Mouse (Mus musculus) forelimb bud, embryonic 11.5 days (tissue): ENCODE data around the gene Smarca2.
A peak's percentile ranks its signal among the peaks of the same experiment; 100 is the strongest.

Experiments used
- DNase-seq: peaks from one replicate; pipeline ENCODE4 v3.0.0-alpha.2; 2012; ENCODE audit warnings: low read depth, low spot score

The Smarca2 gene

GRCm38 (mm10) chr19:26604755-26605300, at the start of gene Smarca2:
Gene Smarca2, plus strand, starts transcription at chr19:26605050.
- peak; percentile 81 for DNase-seq

- no peak for DNase-seq
Measured at GRCm38 (mm10) chr19:26564850-26565249, 40.0 kb upstream of the Smarca2 start.

DNA sequence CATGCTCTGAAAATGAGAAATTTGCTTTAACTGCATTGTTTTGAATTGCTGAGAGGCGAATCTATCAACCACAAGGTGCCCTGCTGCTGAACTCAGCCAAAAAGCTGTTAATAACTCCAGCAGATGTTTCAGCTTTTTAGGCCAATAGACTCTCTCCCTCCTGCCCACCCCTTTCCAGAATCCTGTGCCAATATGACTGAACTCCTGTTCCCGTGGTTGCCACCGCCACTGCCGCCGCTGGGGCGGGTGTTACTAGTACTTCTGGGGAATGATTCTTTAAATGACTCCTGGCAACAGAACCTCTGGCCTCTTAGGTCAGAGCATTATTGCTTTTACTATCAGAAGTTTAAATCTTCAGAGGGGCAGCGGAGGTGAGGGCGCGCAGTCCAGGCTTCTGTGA, 38.7 kb upstream of the Smarca2 start:
- DNase-seq, result peak; percentile 40

- no peak for DNase-seq
Measured at GRCm38 (mm10) chr19:26568236-26568635, 36.6 kb upstream of the Smarca2 start.

- no peak for DNase-seq
Measured at GRCm38 (mm10) chr19:26568941-26569340, 35.9 kb upstream of the Smarca2 start.

- DNase-seq, result no peak
Measured at GRCm38 (mm10) chr19:26569461-26569860, 35.4 kb upstream of the Smarca2 start.

GRCm38 (mm10) chr19:26579645-26580044, 25.2 kb upstream of the Smarca2 start:
- DNase-seq, result no peak

DNA sequence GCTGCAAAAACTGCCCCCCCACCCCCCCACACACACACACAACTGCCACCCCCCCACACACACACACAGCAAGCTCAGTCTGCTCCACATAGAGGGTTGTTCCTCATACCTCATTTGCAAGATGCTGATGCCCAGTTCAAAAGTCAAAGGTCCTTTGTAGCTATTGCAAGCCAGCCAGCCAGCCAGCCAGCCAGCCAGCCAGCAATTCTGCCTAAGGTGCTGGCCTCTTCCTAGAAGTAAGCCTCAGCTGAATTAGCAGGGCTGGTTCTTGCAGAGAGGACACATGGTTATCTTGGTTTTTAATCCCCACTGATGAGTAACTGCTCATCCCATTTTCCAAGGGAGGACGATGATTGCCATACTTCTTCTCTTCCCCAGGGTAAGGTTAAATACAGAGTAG, 24.8 kb upstream of the Smarca2 start:
- DNase-seq, result no peak

- DNase-seq, result no peak
Measured at GRCm38 (mm10) chr19:26594661-26595060, 10.2 kb upstream of the Smarca2 start.

GRCm38 (mm10) chr19:26601459-26601858, 3.4 kb upstream of the Smarca2 start:
- no peak for DNase-seq

GRCm38 (mm10) chr19:26603296-26603860, 1.5 kb upstream of the Smarca2 start:
- DNase-seq, result peak; percentile 59

GRCm38 (mm10) chr19:26603906-26604754, 720 bp upstream of the Smarca2 start:
- peak; percentile 64 for DNase-seq

GRCm38 (mm10) chr19:26605438-26606320, 829 bp downstream of the Smarca2 start:
- peak; percentile 9 for DNase-seq

DNA sequence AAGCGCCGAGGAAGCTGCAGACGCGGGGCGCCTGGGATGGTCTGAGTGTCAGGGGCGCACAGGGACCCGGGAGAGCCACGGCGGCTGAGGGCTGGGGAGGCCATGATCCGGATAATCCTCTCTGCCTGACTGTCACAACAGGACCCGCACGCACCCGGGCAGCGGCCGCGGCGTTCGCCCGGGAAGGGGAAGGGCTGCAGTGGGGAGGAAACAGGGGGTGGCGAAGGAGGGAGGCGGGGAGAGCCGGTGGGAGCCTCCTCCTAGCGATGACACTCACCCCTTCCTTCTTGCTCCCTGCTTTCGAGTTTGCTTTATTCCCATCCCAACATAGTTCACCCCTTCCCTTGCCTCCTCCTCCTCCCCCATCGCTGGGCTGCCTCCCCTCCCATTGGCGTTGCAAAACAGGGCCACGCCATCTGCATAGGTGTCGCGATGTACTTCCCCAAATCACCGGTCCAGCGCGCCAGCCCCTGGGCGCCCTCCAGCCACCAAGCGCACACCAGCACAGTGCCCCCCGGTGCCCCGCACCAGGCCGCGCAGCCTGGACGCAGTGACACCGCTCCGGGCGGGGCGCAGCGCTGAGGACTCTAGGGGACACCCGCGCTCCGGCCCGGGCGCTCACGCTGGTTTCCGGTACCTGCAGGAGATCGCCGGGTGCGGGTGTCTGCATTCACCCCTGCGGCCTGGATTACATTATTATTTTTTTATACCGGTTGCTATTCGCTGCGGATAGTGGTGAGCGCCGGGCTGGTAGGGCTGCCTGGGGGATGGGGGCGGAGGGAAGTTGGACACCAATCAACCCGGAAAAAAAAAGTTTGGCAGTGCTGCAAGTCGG, 1.7 kb downstream of the Smarca2 start:
- DNase-seq, result peak; percentile 34

- no peak for DNase-seq
Measured at GRCm38 (mm10) chr19:26607156-26607536, 2.3 kb downstream of the Smarca2 start.

- DNase-seq, result peak; percentile 42
Measured at GRCm38 (mm10) chr19:26607551-26608433, 2.9 kb downstream of the Smarca2 start.

- no peak for DNase-seq
Measured at GRCm38 (mm10) chr19:26608434-26608812, 3.6 kb downstream of the Smarca2 start.

DNA sequence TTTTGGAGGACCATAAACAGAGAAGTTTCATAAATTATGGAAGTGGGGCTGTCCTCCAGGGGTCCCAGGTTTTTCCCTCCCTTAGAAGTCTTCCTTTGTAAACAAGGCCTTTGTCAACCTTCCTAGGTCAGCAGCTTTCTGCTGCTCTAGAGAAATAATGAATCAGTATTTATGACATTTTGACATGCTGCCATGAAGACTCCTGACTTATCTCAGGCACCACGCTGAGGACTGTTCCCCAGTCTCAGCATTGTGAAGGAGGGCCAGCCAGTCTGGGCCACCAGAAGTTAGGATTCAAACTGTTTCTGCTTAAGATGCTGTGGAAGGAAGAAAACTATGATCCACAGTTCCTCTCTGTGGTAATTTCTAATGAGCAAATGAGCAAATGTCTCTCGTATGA, 4.8 kb downstream of the Smarca2 start:
- no peak for DNase-seq

DNA sequence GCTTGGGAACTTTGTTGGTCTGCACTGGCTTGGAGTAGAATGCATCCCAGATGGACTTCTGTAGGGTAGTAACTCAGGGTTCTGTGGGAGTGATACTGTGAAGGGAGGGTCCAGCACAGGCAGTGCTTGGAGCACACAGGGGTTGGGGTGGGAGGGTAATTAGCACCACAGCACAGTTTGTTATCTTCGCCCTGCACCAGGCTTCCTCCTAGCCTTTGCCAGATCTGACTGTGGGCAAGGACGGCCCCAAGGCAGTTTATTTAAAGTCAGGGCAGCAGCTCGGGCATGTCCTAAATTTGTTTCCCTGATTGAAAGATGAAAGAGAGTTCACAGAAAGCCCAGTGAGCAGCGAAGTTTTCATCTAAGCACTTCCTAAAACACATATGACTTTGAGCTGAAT, 8.1 kb downstream of the Smarca2 start:
- DNase-seq, result no peak

GRCm38 (mm10) chr19:26613665-26614064, 8.8 kb downstream of the Smarca2 start:
- DNase-seq, result no peak
